Mouse (Mus musculus) liver, adult 2 months (tissue): ENCODE results near the gene Col12a1. TPM values are rescaled to one million over a fixed set of nuclear protein-coding genes. Genes with fewer than 3 reads are reported as not detected.

ENCODE experiments used
- DNase-seq: peaks from one replicate; pipeline ENCODE4 v3.0.0-alpha.2; 2011; ENCODE audit warnings: low read depth, low spot score; ENCODE audit errors: extremely low read depth
- H3K27ac ChIP-seq: fragments of 200-500 bp; replicated peaks from 2 replicates; pipeline ENCODE4 v1.5.1; 2012; ENCODE audit warnings: low read depth, mild to moderate bottlenecking, control low read depth, inconsistent platforms, low read length; ENCODE audit not compliant: insufficient read depth
- H3K27me3 ChIP-seq: fragments of 200-500 bp; 2 replicates; pipeline ENCODE4 v1.6.1; 2012; ENCODE audit warnings: mild to moderate bottlenecking, moderate library complexity, low read length, inconsistent platforms; ENCODE audit not compliant: control insufficient read depth, insufficient read depth
- H3K36me3 ChIP-seq: fragments of 200-500 bp; 2 replicates; pipeline ENCODE4 v1.6.1; 2012; ENCODE audit warnings: low read length, inconsistent platforms; ENCODE audit not compliant: control insufficient read depth, insufficient read depth
- H3K4me1 ChIP-seq: fragments of 200-500 bp; 2 replicates; pipeline ENCODE4 v1.6.1; 2011; ENCODE audit warnings: low read length; ENCODE audit not compliant: control insufficient read depth, insufficient read depth
- H3K4me3 ChIP-seq: fragments of 200-500 bp; 2 replicates; pipeline ENCODE4 v1.5.1; 2011; ENCODE audit warnings: low read depth, mild to moderate bottlenecking, control low read depth, low read length, moderate library complexity; ENCODE audit not compliant: insufficient read depth
- H3K79me2 ChIP-seq: fragments of 200-500 bp; 2 replicates; pipeline ENCODE4 v1.6.1; 2012; ENCODE audit warnings: inconsistent platforms, mild to moderate bottlenecking, low read length, moderate library complexity; ENCODE audit not compliant: control insufficient read depth, insufficient read depth
- H3K9ac ChIP-seq: fragments of 200-500 bp; 2 replicates; pipeline ENCODE4 v1.6.1; 2012; ENCODE audit warnings: low read depth, mild to moderate bottlenecking, control low read depth, inconsistent platforms, low read length
- CTCF ChIP-seq: fragments of 200-500 bp; IDR thresholded peaks from 2 replicates; pipeline ENCODE4 v1.5.1; 2011; ENCODE audit warnings: low read depth, low read length, control low read depth
- POLR2A ChIP-seq: fragments of 200-500 bp; IDR thresholded peaks from 2 replicates; pipeline ENCODE4 v1.6.1; 2011; ENCODE audit warnings: low read length, control low read depth; ENCODE audit not compliant: insufficient read depth; ENCODE audit errors: extremely low read depth
- WGBS: fragments of 180-500 bp; shearing (Covaris S2); methylation state at CpG from one replicate; pipeline ENCODE4 v1.1.7; 2018; 5-methylcytosine and 5-hydroxymethylcytosine counted together
- polyA plus RNA-seq: library from polyadenylated mRNA; depleted of rRNA; stranded (reverse); fragments of >200 nt; gene quantifications from 2 replicates; pipeline ENCODE4 v1.2.3, GENCODE M21; 2012
- total RNA-seq: library from RNA; depleted of rRNA; stranded (reverse); fragments of >200 nt; gene quantifications from 2 replicates; pipeline ENCODE4 v1.2.3, GENCODE M21; 2014

The Col12a1 gene
- total and polyA plus RNA-seq, 2 experiments, result 1.0 to 1.8 TPM

- TF ChIP-seq POLR2A, result no peak
- TF ChIP-seq CTCF, result no peak
- Histone ChIP-seq H3K27ac (no peak overlapping the region), H3K36me3 (no peaks in the 10 kb centered on the region), H3K4me3 (no peak overlapping the region), H3K4me1 (peaks cover 6% of the 10 kb centered on the region; the same call in 1 of the 2 replicates), H3K9ac (no peak overlapping the region), H3K79me2 (no peaks in the 10 kb centered on the region), H3K27me3 (no peaks in the 10 kb centered on the region)
- WGBS, result 82% methylated on average over 5 of the region's 5 CpGs
- no peak for DNase-seq
Observed at GRCm38 (mm10) chr9:79606122-79606521, 112.5 kb downstream of the Col12a1 start.

- no peaks in the 10 kb centered on the region for H3K36me3 ChIP-seq
- no peaks in the 10 kb centered on the region for H3K27me3 ChIP-seq
- H3K9ac ChIP-seq, result no peak overlapping the region
- H3K4me3 ChIP-seq, result no peak overlapping the region
- no peak overlapping the region for H3K27ac ChIP-seq
- H3K4me1 ChIP-seq, result peaks cover 3% of the 10 kb centered on the region; the same call in 1 of the 2 replicates
- peak; percentile 64 for DNase-seq
- H3K79me2 ChIP-seq, result no peaks in the 10 kb centered on the region
- 16% methylated on average over 5 of the region's 5 CpGs for WGBS
- no peak for TF ChIP-seq CTCF
- no peak for TF ChIP-seq POLR2A
Observed at GRCm38 (mm10) chr9:79605722-79606121, 112.9 kb downstream of the Col12a1 start.

GRCm38 (mm10) chr9:79604546-79604945, 114.1 kb downstream of the Col12a1 start:
- no peaks in the 10 kb centered on the region for H3K79me2 ChIP-seq
- H3K4me1 ChIP-seq, result peaks cover 3% of the 10 kb centered on the region; the same call in 1 of the 2 replicates
- no peak for TF ChIP-seq POLR2A
- TF ChIP-seq CTCF, result no peak
- no peak overlapping the region for H3K27ac ChIP-seq
- H3K4me3 ChIP-seq, result no peak overlapping the region
- 91% methylated on average over 3 of the region's 3 CpGs for WGBS
- H3K27me3 ChIP-seq, result no peaks in the 10 kb centered on the region
- no peaks in the 10 kb centered on the region for H3K36me3 ChIP-seq
- no peak overlapping the region for H3K9ac ChIP-seq
- DNase-seq, result peak; percentile 63

GRCm38 (mm10) chr9:79603448-79603847, 115.2 kb downstream of the Col12a1 start:
- H3K4me1 ChIP-seq, result peaks cover 3% of the 10 kb centered on the region; the same call in 1 of the 2 replicates

GRCm38 (mm10) chr9:79600237-79600570, 118.4 kb downstream of the Col12a1 start:
- H3K27ac ChIP-seq, result no peak overlapping the region
- H3K36me3 ChIP-seq, result no peaks in the 10 kb centered on the region
- 20% methylated on average over 3 of the region's 3 CpGs for WGBS
- H3K79me2 ChIP-seq, result no peaks in the 10 kb centered on the region
- TF ChIP-seq CTCF, result no peak
- TF ChIP-seq POLR2A, result no peak
- no peak overlapping the region for H3K9ac ChIP-seq
- peaks cover 3% of the 10 kb centered on the region; the same call in 1 of the 2 replicates for H3K4me1 ChIP-seq
- no peak overlapping the region for H3K4me3 ChIP-seq
- H3K27me3 ChIP-seq, result no peaks in the 10 kb centered on the region
- peak; percentile 97 for DNase-seq

More at GRCm38 (mm10) chr9:79603448-79603847, 115.2 kb downstream of the Col12a1 start:
- Histone ChIP-seq H3K4me3 (no peak overlapping the region), H3K79me2 (no peaks in the 10 kb centered on the region), H3K36me3 (no peaks in the 10 kb centered on the region), H3K27me3 (no peaks in the 10 kb centered on the region), H3K9ac (no peak overlapping the region), H3K27ac (no peak overlapping the region)
- TF ChIP-seq CTCF (no peak), POLR2A (no peak)
- whole genome bisulfite sequencing, result 96% methylated on average over 2 of the region's 2 CpGs
- no peak for DNase-seq

GRCm38 (mm10) chr9:79599395-79600236, 119.0 kb downstream of the Col12a1 start:
- peak overlapping the region; percentile 9 for H3K27ac ChIP-seq
- H3K4me3 ChIP-seq, result no peak overlapping the region
- peak; percentile 96 for DNase-seq
- TF ChIP-seq CTCF (no peak), POLR2A (no peak)
- H3K79me2 ChIP-seq, result no peaks in the 10 kb centered on the region
- H3K9ac ChIP-seq, result no peak overlapping the region
- H3K36me3 ChIP-seq, result no peaks in the 10 kb centered on the region
- 72% methylated on average over 20 of the region's 20 CpGs for WGBS
- no peaks in the 10 kb centered on the region for H3K27me3 ChIP-seq
- H3K4me1 ChIP-seq, result peaks cover 3% of the 10 kb centered on the region; the same call in 1 of the 2 replicates
